Mouse (Mus musculus): Measurements from ENCODE around the gene Syt7. TPM values are rescaled to one million over a fixed set of nuclear protein-coding genes. Genes with fewer than 3 reads are reported as not detected.

Gene Syt7
- polyA plus RNA-seq, 1 experiment, result 10.9 TPM

DNA sequence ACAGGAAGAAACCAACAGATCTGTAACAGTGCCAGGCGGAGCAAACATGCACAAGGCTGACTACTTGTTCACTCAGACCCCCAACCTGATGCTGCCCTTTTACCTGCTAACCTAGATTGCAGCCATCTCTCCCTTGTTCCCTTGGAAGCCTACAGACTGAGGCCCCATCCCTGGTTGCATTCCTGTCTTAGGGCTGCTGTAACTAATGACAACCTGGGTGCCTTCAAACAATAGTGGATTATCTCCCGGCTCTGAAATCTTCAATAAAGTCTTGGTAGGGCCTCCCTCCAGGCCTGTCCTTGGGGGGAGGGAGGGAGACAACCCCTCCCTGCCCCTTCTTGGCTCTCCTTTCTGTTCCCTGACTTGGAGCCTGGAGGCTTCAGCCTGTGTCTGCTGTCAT is 34.1 kb upstream of the Syt7 start:
- no peak for DNase-seq
- H3K4me3 ChIP-seq (replicated peaks; ENCODE audit: extremely low read depth, low read depth, low read length), result no peak overlapping the region
- no peaks in the 10 kb centered on the region for H3K4me1 ChIP-seq (ENCODE audit: control insufficient read depth, insufficient read depth, low read length)
- 79% methylated on average over 2 of the region's 2 CpGs for WGBS
- TF ChIP-seq CTCF (IDR thresholded peaks at IDR 0.05; ENCODE audit: insufficient read depth, low read length), result no peak
- no peak for TF ChIP-seq POLR2A (IDR thresholded peaks at IDR 0.05; ENCODE audit: borderline replicate concordance, extremely low read depth, low read depth, low read length)

DNA sequence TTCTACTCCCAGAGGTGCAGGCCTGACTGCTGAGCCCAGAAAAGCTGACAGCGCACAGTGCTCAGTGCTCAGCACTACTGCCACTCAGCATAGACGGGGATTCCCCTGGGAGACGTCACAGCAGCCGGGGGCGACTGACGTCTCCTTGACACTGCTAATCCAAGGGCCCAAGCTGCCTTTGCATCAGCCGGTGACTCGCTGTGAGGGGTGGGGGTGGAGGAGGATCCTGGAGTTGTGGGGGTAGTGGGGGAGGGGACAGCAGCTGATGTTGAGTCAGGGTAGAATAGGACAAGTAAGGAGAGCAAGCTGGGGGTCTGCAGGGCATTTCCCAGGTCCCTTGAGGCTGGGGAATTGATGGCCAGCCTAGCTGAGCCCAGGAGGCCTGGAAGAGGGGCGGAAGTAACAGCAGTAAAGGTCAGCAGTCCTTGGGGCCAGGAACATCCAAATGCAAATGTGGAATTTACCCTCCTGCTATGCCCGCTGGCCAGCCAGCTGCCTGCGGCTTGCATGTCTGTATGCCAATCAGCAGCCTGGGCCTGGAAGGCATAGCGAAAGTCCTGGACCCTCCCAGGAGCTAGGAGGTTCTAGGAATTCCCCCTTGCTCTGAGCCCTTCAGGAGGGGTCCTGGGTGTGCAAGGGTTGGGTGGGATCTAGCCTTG is 31.9 kb upstream of the Syt7 start:
- TF ChIP-seq POLR2A (IDR thresholded peaks at IDR 0.05; ENCODE audit: borderline replicate concordance, extremely low read depth, low read depth, low read length) (no peak), CTCF (IDR thresholded peaks at IDR 0.05; ENCODE audit: insufficient read depth, low read length) (no peak)
- no peak overlapping the region for H3K4me3 ChIP-seq (replicated peaks; ENCODE audit: extremely low read depth, low read depth, low read length)
- WGBS, result 25% methylated on average over 12 of the region's 12 CpGs
- DNase-seq, result no peak
- H3K4me1 ChIP-seq (ENCODE audit: control insufficient read depth, insufficient read depth, low read length), result no peaks in the 10 kb centered on the region

DNA sequence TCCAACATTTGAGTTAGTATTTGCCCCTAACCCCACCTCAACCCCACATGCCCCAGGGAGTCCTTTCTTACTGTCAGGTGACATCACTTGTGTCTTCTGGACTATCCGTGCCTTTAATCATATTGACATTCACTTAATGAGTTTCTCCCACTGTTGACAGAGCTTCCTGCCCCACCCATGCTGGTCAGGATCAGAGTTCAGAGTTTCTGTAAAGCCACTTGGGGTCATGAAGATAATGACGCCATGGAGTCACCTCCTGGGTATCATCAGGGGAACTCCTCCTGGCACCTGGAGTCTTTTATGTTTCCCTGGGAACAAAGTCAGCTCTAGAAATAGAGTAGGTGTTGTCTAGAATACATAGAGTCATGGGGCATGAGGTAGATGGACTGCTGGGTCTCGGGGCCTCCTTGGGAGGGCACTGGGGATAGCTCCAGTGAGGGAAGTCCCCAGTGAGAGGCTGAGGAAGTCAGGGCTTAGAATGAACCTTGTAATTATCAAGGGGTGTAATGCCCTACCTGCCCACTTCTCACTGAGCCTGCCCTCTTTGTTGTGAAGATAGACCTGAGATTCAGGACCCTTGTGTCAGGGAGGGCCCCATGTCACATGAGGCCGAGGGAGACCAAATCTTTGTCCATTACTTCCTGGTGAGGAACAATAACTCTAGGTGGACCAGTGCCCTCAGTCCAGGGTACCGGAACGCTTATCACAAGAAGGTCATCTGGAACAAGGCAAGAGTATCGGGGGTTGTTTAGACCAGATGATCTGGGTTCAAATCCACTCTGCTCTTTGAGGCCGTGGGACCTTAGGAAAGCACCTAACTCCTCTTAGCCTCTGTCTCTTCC is 29.6 kb upstream of the Syt7 start:
- Histone ChIP-seq H3K4me3 (replicated peaks; ENCODE audit: extremely low read depth, low read depth, low read length) (no peak overlapping the region), H3K4me1 (ENCODE audit: control insufficient read depth, insufficient read depth, low read length) (no peaks in the 10 kb centered on the region)
- no peak for TF ChIP-seq POLR2A (IDR thresholded peaks at IDR 0.05; ENCODE audit: borderline replicate concordance, extremely low read depth, low read depth, low read length)
- TF ChIP-seq CTCF (IDR thresholded peaks at IDR 0.05; ENCODE audit: insufficient read depth, low read length), result no peak
- 69% methylated on average over 8 of the region's 8 CpGs for WGBS
- no peak for DNase-seq

DNA sequence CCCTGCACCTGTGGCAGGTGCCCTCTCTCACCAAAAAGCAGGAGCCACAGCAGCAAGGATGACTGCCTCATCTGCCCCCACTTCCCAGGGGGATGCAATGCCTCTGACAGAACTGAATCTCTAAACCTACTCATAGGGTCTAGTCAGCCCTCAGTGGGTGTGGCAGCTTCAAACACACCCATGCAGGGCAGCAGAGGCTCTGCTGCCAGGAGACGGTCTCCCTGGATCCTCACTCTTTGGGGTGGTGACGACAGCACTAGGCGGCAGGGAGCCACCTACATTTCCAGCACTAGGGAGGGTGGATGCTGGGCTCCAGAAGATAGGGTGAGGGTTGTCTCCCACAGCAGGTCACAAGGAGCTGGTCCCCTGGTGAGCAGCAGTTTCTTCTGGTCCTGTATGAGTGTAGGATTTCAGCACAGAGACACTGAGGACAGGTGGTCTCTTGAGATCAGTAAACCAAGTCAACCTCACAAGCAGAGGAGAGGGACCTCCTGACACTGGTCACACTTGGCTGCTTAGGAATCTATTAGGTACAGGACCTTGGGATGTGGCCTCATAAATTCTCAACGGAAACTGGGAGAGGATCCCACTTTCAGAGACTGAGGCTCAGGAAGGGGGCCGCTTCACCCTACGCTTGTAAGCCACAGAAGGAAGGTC is 26.3 kb upstream of the Syt7 start:
- Histone ChIP-seq H3K4me3 (replicated peaks; ENCODE audit: extremely low read depth, low read depth, low read length) (no peak overlapping the region), H3K4me1 (ENCODE audit: control insufficient read depth, insufficient read depth, low read length) (no peaks in the 10 kb centered on the region)
- TF ChIP-seq CTCF (IDR thresholded peaks at IDR 0.05; ENCODE audit: insufficient read depth, low read length) (no peak), POLR2A (IDR thresholded peaks at IDR 0.05; ENCODE audit: borderline replicate concordance, extremely low read depth, low read depth, low read length) (no peak)
- 63% methylated on average over 6 of the region's 6 CpGs for WGBS
- DNase-seq, result no peak

DNA sequence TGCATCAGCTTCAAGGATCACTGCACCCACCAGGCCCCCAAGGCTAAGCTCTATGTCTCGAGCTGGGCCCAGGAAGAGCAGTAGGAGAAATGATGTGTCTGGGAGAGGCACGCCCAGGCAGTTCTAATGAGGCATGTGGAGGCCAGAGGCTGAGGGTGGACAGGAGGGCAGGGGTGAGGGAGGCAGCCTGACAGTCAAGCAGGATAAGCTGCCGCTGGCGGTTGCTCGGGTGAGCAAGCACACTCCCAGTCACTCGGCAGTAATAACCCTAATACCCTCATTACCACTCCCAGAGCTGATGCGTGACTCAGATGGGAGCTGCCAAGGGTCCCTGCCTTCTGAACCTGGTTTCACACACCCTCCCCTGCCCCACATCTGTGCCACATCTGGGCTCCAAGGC is 25.0 kb upstream of the Syt7 start:
- Histone ChIP-seq H3K4me1 (ENCODE audit: control insufficient read depth, insufficient read depth, low read length) (no peaks in the 10 kb centered on the region), H3K4me3 (replicated peaks; ENCODE audit: extremely low read depth, low read depth, low read length) (no peak overlapping the region)
- WGBS, result 48% methylated on average over 7 of the region's 7 CpGs
- TF ChIP-seq CTCF (IDR thresholded peaks at IDR 0.05; ENCODE audit: insufficient read depth, low read length), result no peak
- no peak for TF ChIP-seq POLR2A (IDR thresholded peaks at IDR 0.05; ENCODE audit: borderline replicate concordance, extremely low read depth, low read depth, low read length)
- no peak for DNase-seq

DNA sequence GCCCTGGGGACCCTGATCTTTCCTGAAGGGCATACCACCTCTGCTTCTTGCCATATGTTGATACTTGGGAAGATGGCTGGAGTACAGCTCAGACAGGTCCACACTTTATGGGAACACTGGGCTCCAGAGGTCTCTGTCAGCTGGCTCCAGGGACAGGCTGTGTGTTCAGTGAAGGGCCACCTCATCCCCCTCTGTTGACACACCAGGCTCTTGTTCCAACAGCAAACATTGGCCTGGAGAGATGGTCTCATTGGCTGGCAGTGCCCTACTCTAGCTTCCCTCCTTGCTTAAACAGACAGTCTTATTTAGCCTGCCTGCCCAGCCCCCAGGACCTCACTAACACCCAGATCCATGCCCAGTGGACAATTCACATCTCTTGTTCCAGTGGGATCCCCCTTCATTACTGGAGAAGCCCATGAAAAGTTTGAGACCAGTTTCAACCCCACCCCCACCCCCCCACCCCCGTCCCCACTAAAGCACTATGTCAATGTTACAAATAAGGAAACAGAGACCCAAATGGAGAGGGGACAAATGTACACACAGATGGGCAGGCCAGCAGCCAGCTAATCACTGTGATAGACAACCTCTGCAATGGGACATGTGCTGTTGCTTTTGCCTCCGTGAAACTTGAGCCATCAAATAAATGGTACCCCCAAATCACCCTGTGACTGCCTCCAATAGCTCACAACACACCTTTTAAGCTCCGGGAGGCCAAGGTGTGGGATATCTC is 22.6 kb upstream of the Syt7 start:
- TF ChIP-seq CTCF (IDR thresholded peaks at IDR 0.05; ENCODE audit: insufficient read depth, low read length) (no peak), POLR2A (IDR thresholded peaks at IDR 0.05; ENCODE audit: borderline replicate concordance, extremely low read depth, low read depth, low read length) (no peak)
- H3K4me1 ChIP-seq (ENCODE audit: control insufficient read depth, insufficient read depth, low read length), result no peaks in the 10 kb centered on the region
- WGBS, result 40% methylated on average over 3 of the region's 3 CpGs
- DNase-seq, result no peak
- no peak overlapping the region for H3K4me3 ChIP-seq (replicated peaks; ENCODE audit: extremely low read depth, low read depth, low read length)

DNA sequence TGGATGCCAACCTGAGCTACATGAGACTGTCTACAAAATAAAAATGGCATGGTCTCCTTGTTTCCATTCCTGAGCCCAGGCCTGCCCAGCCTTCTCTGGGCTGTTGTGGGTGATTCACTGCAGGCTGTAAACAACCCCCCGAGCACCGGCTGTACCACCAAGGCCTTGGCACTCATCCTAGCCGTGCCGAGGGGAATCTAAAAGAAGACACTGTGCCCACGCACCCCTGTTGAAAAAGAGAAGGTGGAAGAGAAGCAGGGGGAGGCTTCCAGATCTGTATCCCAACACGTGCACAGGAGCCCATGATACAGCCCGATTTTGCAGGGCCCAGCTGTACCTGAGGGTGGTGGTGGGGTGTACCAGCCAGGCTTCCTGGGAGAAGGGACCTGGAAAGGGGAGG is 21.1 kb upstream of the Syt7 start:
- WGBS, result 79% methylated on average over 7 of the region's 7 CpGs
- H3K4me3 ChIP-seq (replicated peaks; ENCODE audit: extremely low read depth, low read depth, low read length), result no peak overlapping the region
- DNase-seq, result no peak
- H3K4me1 ChIP-seq (ENCODE audit: control insufficient read depth, insufficient read depth, low read length), result no peaks in the 10 kb centered on the region
- TF ChIP-seq POLR2A (IDR thresholded peaks at IDR 0.05; ENCODE audit: borderline replicate concordance, extremely low read depth, low read depth, low read length) (no peak), CTCF (IDR thresholded peaks at IDR 0.05; ENCODE audit: insufficient read depth, low read length) (no peak)

DNA sequence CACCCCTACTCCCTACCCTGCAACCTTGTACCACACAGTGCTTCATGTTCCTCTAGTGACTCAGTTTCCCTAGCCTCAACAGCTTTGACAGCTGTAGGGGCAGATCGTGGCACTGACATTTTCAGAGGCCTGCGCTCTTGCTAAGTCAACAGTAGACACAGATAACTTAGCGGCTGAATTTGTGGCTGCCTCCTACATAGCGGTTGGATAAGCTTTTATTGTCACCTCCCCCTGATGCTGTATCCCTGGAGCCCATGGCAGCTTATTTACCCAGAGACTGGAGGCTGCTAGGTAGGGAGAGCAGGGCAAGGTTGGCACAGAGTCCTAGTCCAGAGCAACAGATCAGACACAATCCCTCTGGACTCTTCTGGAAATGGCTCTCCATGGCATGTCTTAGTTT is 19.0 kb upstream of the Syt7 start:
- Histone ChIP-seq H3K4me3 (replicated peaks; ENCODE audit: extremely low read depth, low read depth, low read length) (no peak overlapping the region), H3K4me1 (ENCODE audit: control insufficient read depth, insufficient read depth, low read length) (no peaks in the 10 kb centered on the region; the same call in 1 of the 2 replicates)
- TF ChIP-seq CTCF (IDR thresholded peaks at IDR 0.05; ENCODE audit: insufficient read depth, low read length) (no peak), POLR2A (IDR thresholded peaks at IDR 0.05; ENCODE audit: borderline replicate concordance, extremely low read depth, low read depth, low read length) (no peak)
- DNase-seq, result no peak
- 54% methylated on average over 4 of the region's 4 CpGs for WGBS

DNA sequence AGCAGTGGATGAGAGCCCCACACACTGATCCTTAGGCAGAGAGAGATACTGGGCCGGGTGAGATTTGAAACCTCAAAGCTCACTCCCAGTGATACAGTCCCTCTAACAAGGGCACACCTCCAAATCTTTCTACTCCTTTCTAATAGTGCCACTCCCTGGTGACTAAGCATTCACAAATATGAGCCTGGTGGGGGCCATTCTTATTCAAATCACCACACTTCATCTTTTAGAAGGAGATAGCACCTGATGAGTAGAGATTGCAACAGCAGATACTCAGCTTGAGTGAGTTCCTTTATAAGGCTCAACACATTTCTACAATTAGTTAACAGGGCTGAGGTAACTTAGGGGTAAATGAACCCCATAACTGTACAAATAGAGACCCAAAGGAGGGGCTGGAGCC is 15.7 kb upstream of the Syt7 start:
- no peak for DNase-seq
- no peak for TF ChIP-seq POLR2A (IDR thresholded peaks at IDR 0.05; ENCODE audit: borderline replicate concordance, extremely low read depth, low read depth, low read length)
- Histone ChIP-seq H3K4me3 (replicated peaks; ENCODE audit: extremely low read depth, low read depth, low read length) (no peak overlapping the region), H3K4me1 (ENCODE audit: control insufficient read depth, insufficient read depth, low read length) (no peaks in the 10 kb centered on the region; the same call in 1 of the 2 replicates)
- 71% methylated on average over 1 of the region's 1 CpGs for whole genome bisulfite sequencing
